Mouse (Mus musculus): ENCODE measurements around the gene Otx2.
A peak's percentile ranks its signal among the peaks of the same experiment; 100 is the strongest.
"Not testable (repeated sequence)": the region's sequence is repeated elsewhere in the genome, so short reads cannot be mapped to it uniquely, and the experiment has no call there.

The Otx2 gene

DNA sequence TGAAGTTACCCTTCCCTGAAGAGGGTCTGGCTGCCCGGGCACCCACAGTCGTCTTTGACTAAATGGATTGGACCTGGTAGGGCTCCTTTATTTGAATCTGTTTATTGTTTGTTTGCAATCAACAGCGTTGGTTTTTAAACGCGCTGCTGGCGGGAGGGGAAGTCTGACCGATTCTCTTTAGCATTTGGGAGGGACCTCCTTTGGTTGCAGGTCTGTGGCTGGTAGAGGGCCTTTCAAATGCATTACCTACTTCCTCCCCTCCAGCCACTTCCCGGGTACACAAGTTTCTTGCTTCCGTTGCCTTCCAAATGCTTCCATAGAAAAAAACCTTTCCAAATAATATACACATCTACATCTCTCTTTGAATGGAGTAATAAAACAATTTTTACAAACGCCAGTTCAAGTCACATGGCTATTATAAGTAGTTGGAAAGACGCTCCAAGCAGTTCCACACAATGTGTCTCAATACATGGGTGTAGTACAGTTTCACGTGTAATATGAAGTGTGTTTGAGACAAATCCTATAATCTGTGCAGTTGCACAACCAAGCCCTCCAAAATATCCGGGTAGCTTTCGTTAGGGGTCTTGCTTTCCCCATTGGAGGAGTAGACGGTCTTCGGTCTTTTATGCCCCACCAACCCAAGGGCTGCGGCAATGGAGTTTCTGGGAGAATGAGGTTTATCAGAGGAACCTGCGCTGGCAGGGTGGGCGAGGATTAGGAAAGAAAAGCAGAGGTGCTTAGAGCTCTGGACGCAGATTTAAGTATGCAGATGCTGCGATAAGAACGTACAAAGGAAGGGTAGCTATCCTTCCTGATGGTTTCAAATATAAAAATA is 19.7 kb downstream of the Otx2 start:
- DNase-seq (ENCODE audit: low read depth, low spot score) = peak; percentile 61

GRCm38 (mm10) chr14:48653081-48653480 is 20.5 kb downstream of the Otx2 start:
- no peak for DNase-seq (ENCODE audit: low read depth, low spot score)

DNA sequence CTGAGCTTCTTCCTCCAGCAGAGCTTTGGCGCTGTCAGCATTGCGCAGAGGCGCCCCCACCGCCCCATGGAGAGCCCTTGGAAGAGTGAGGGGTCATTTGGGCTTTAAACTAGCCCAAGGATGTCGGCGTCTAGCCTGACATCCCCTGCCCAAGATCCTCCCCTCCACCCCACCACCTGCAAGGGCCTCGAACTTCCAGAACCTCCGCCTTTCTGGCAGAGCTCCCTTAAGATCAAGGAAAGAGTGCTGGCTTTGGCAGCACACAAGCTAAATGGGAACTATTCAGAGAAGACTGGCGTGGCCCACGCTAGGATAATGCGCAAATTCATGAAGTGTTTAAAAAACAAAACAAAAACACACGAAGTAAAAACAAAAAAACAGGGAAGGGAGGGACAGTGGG is 21.4 kb downstream of the Otx2 start:
- peak; percentile 65 for DNase-seq (ENCODE audit: low read depth, low spot score)

- peak; percentile 63 for DNase-seq (ENCODE audit: low read depth, low spot score)
Observed at GRCm38 (mm10) chr14:48651471-48652211, 22.0 kb downstream of the Otx2 start.

DNA sequence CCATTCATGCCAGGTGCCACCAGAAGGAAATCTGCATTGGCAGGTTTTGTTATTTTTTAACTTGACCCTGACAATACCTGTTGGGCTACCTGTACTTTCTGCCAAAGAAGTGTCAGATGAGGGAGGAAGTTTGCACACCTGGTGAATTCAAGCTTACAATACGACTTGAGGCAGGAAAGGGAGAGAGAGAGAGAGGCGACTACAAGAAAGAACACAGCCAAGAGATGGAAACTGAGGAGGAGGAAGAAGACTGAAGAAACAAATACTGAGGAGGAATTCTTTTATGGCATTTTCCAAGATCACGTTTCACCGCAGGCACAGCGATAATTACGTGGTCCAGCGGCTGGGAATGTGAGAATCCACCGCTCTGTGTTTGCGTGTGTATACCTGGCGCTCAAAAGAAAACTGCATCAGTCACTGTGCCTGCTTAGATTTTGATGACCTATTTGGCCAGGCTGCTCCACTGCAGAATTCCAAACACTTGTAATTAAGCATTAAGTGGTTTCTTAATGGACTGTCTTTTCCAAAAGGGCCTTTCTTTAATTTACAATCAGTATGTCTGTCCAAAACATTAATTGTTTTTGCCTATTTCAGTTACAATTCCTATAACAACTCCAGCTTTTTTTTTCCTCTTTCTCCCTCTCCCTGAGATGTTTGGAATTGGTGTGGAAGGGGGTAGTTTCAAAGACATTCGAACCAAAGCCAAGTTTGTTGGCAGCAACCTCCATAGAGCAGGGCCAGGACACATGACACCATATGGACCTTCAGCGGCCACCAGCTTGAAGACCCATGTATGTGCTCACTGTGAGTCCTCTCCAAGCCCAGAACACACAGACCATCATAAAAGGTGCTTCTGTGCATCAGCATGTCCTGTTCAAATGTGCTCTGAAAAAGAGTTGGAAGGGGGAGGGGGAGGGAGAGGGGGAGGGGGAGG is 31.9 kb downstream of the Otx2 start:
- no peak for DNase-seq (ENCODE audit: low read depth, low spot score)

DNA sequence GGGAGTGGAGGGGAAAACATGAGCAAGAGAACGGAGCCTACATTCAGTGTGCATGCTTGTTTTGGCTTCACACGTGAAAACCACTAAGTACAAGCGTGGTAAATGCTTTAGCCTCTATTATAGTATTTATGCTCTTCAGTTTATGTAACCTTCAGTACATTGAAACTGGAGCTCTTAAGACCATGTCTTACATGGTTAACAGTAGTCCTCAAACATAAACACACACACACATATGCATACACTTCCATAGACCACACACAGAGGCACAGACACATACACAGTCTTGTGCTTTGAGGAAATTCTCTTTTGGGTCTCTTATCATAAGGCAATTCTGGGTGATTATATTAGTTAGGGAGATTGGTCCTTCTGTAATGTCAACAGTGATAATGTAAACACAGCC is 40.5 kb downstream of the Otx2 start:
- no peak for DNase-seq (ENCODE audit: low read depth, low spot score)

- DNase-seq (ENCODE audit: low read depth, low spot score) = peak; percentile 38
Observed at GRCm38 (mm10) chr14:48632335-48632734, 41.3 kb downstream of the Otx2 start.

DNA sequence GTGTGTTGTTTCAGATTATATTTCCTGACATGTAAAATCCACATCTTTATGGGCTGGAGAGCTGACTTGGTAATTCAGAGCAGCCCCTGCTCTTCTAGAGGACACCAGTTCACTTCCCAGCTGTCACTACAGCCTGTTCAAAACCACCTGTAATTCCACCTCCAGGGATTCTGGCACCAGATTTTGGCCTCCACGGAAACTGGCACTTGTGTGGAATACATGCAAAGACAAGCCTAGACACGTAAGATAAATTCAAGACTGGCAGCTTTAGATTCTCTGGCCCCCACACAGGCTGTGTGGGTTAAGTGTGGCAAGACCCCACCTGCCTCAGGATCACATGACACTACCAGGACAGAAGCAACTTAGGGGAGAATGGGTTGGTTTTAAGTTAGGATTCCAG is 42.1 kb downstream of the Otx2 start:
- no peak for DNase-seq (ENCODE audit: low read depth, low spot score)

DNA sequence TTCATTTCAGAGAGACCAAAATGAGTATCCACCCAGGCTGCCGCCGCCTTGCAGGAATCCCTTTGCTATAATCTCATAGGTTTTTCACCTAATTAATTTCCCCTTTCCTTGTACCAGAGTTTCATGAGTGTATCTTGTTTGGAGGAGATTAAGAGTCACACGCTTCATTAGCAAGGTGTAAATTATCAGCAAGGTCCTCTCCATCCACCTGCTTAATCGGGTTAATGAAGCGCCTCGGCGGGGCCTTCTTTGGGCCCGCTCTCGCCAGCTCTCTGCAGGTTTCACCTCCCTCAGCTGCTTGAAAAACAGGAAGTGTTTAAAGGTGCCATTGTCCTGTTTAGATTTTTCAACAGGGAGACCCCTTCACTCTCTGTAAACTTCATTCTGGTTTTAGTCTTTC is 44.2 kb downstream of the Otx2 start:
- no peak for DNase-seq (ENCODE audit: low read depth, low spot score)

GRCm38 (mm10) chr14:48626271-48626670 is 47.3 kb downstream of the Otx2 start:
- peak; percentile 35 for DNase-seq (ENCODE audit: low read depth, low spot score)

GRCm38 (mm10) chr14:48625331-48625694 is 48.3 kb downstream of the Otx2 start:
- peak; percentile 19 for DNase-seq (ENCODE audit: low read depth, low spot score)

- DNase-seq (ENCODE audit: low read depth, low spot score) = no peak
Observed at GRCm38 (mm10) chr14:48624596-48625330, 48.9 kb downstream of the Otx2 start.

DNA sequence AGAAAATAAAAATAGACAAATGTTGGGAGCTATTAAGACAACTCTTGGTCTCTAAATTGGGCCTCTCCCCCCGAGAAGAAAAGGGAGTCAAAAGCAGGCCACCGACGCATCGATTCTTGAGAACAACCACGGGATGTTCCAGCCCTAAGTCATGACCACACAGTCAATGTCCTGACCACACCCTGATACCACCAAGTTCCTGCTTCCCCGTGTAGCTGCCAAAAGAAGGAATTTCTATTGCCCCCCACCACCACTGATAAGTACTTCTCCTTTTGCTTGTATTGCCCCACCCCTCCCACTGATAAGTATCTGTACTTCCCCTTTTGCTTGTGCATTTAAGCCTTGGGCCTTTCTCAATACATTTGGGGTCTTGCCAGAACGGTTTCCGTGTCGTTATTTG is 50.9 kb downstream of the Otx2 start:
- DNase-seq (ENCODE audit: low read depth, low spot score) = not testable (repeated sequence)

GRCm38 (mm10) chr14:48616361-48616760 is 57.3 kb downstream of the Otx2 start:
- no peak for DNase-seq (ENCODE audit: low read depth, low spot score)

- no peak for DNase-seq (ENCODE audit: low read depth, low spot score)
Observed at GRCm38 (mm10) chr14:48608641-48609310, 64.8 kb downstream of the Otx2 start.

Measured in ZHBTc4 (cell line).